Mouse (Mus musculus): ENCODE measurements at regions not wholly inside any gene's neighbourhood (a gene's known extent, or its start where the extent isn't known, plus 50 kb on each side); places are given as distances from the start of the nearest gene placed in this dataset.
A peak's percentile ranks its signal among the peaks of the same experiment; 100 is the strongest.

DNA sequence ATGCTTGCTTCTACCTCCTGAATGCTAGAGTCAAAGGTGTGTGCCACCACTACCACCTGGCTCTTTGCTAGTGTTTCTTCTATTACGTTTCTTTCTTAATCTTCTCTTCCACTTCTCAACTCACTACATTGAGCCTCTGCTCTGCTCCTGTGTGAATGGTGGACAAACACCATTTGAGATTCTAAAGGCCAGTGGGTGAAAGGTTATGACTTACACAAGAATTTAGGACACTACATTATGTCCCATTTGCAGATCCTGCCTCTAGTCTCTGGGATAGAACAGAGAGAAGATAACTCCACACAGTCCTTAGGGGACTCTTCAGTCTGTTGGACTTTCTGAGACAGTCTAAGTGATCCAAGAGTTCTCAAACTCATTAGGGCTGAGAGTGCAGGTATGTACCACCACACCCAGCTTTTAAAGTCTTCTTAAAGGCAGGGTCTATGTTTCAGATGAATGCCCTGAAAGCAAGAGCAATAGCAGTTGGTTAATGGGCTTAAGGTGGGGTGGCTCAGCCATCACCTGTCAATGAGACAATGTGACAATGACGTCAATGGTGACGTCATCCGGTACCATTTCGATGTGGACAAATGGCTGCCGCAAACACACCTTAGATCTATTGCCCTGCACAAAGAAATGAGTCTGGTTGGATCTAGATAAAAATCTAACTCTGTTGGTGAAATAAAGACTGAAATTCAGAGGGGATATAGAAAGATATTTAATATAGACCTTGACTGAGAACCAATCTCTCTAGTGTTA lies 131.4 kb downstream of the Cd24a start:
- no peak for ATAC-seq (replicated peaks; ENCODE audit: low FRiP score, poor library complexity, severe bottlenecking)

DNA sequence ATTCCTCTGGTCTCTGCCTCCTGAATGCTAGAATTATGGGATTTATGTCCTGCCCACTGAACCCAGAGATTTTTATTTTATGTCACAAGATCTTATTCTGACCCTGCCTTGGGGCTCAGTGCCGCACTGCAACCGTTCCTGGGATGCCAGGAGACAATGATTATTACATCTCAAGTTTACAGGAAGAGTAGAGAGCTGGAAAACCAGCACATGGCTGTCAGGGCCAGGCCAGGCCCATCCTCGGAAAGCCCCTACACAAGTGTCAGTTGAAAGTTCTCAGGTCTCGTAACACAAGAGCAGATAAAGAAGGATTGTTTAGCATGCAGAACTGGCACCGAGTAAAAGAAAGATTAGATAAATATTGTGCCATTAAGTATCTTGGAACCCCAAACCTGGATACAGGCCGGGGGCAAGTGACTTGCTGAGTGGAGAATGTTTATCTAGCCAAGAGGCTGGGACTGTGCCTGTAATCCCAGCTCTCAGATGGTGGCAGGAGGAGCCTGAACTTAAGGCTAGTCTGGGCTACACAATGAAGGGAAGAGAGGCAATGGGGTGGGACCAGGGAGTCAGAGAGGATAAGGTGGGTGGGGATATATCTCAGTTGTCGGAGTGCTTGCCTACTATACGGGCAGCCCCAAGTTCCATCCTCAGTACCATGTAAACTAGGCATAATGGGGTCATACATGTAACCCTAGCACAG lies 132.3 kb downstream of the Cd24a start:
- ATAC-seq (replicated peaks; ENCODE audit: low FRiP score, poor library complexity, severe bottlenecking): peak; percentile 20; the same call in 1 of the 2 replicates

DNA sequence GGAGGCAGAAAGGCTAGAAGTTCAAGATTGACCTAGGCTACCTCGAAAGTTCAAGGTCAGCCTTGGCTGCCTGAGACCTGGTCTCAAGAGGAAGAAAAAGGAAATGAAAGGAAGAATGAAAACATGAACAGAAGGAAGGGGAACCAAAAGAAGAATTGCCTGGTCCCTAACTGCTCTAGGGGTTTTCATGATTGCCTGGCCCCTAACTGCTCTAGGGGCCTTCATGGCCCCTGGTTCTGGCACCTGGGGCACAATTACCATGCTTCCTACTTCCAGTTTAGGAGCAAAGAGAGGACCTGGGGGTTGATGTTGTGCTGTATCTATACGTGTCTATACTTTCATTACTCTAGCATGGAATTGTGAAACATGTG lies 132.8 kb downstream of the Cd24a start:
- no peak for ATAC-seq (replicated peaks; ENCODE audit: low FRiP score, poor library complexity, severe bottlenecking)

DNA sequence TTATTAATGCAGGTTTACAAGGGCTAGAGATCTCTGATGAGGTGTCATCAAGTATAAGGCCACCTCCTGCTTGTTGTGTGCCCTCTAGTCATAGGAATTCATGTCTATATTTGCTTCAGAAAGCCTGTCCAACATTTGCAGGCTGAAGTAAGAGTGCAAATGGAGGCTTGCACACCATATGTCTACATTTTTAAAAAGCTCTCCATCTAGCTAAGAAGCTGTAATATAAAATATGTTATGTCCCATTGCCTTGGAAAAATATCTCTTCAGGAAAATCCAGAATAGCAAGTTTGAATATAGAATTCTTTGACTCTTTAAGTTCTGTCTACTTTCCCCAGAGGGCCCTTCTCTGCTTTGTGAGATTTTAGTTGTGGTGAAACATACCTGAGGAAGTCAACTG lies 134.6 kb downstream of the Cd24a start:
- no peak for ATAC-seq (replicated peaks; ENCODE audit: low FRiP score, poor library complexity, severe bottlenecking)

DNA sequence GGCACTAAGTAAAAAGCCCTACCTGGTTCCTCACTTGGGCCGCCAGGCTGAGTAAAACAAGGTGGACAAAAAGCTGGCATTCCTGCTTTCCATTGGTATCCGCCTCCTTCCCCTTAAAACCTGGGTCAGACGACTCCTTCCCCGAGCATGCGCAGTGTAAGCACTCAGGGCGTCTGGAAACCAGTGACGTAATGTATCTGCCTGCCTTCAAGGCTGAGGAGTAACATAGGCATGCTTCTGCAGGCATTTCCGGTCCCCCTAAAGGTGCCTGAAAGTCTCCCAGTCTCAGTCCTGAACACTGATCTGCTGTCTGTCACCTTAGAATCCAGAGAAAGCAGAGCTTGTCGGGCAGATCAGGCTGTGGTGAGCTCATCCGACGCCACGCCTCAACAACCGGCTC lies 140.7 kb downstream of the Cd24a start:
- no peak for ATAC-seq (replicated peaks; ENCODE audit: low FRiP score, poor library complexity, severe bottlenecking)

DNA sequence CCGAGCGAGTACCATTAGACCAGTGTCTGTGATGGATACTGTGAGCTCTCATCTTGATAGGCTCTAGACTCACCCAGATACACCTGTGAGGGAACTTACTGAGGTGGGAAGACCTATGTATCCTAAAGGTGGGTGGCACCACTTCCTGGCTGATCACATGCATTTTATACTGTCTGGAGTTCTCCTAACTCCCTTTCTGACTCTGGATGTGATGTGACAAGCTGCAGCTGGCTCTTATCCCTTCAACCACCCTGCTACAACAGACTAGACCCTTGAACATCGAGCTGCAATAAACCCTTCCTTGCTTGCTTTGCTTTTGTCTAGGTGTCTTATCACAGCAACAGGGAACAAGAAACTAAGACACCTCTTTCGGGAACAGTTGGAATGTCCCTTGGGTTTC lies 143.3 kb downstream of the Cd24a start:
- ATAC-seq (replicated peaks; ENCODE audit: low FRiP score, poor library complexity, severe bottlenecking): no peak

DNA sequence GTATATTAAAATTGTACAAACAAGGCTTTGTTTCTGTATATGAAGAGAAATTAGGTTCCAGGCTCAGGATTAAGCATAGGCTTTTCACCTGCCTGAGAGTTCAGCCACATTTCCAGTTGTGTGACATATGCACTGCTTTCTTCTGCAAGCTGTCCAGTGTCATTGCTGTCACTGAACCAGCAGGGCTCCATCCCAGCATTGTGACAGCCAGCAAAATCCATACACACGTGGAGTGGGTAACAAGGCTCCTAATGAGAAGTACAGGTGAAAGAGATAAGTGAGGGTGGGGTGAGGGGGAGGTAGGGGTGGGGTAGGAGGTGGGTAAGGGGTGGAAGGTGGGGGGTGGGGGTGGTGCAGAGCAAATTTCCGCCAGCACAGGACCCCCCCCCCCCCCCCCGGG lies 144.1 kb downstream of the Cd24a start:
- no peak for ATAC-seq (replicated peaks; ENCODE audit: low FRiP score, poor library complexity, severe bottlenecking)

DNA sequence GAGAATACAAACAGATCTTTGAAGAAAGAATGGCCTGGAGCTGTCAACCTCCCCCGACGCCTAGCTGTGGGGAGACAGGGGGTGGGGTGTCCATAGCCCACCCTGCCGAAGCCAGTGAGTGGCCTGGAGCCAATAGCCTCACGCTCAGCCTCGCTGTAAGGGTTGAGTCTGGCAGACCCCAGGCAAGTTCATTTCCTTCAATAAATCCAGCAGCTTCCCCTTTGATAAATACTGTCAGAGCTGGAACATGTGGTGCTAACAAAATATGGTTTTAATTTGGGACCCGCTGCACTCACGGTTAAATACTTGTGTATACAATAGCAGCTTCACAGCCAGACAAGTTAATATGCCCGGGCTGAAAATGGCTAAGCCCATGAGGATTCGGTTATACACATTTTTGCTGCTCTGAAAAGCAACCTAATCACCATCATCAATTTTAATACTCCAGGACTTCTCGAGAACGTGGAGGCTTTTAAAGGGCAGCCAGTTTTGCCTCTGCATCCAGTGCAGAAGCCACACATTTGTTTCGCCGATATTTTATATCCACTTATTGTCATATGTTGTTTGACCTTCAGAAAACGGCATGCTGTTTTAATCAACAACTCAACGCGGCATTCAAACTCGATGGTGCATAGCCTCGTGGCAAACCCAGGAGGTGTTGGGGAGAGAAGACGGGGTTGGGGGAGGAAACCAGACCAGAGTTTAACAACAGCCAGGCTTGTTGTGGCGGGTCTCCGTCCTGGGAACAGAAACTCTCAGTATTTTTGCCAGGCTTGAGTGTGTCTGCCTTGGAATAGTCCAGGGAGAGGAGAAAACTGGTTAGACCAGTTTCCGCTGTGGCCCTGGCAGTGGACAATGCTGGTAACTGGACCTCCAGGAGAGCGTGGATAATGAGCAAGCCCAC lies 144.9 kb downstream of the Cd24a start:
- no peak for ATAC-seq (replicated peaks; ENCODE audit: low FRiP score, poor library complexity, severe bottlenecking)

DNA sequence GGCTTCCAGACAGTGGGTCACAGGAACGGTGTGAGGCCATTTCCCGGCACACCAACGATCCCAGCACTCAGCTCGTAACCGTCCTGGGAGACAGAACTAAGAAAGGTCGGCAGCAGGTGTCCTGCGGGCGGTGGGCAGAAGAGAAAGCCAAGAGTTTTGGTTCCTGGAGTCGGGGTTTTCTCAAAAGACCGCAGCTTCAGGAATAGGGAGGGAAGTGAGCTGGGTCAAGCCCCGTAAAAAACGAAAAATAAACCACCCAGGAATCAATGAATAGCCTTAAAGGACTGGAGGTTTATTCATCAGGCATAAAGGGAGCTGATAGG lies 145.5 kb downstream of the Cd24a start:
- ATAC-seq (replicated peaks; ENCODE audit: low FRiP score, poor library complexity, severe bottlenecking): 0 out of 2 replicates have a peak, but pooled peaks have one; percentile 21

DNA sequence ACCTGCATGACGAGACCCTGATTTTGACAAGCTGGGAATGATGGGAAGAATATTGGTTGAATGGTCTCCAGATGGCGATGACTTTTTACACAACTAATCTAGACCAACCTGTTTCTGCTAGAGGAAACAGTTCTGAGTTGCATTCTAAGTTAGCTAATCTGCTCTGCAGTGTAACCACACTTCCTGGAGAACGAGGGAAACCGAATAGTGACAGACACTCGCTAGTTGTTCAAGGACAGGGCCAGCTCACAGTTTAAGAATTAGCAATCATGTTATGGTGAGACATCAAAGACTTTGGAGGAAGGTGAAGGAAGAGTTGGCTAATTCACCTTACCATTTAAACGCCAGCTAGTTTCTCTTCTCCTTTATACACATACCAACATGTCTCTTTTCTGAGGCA lies 149.7 kb downstream of the Cd24a start:
- no peak for ATAC-seq (replicated peaks; ENCODE audit: low FRiP score, poor library complexity, severe bottlenecking)

DNA sequence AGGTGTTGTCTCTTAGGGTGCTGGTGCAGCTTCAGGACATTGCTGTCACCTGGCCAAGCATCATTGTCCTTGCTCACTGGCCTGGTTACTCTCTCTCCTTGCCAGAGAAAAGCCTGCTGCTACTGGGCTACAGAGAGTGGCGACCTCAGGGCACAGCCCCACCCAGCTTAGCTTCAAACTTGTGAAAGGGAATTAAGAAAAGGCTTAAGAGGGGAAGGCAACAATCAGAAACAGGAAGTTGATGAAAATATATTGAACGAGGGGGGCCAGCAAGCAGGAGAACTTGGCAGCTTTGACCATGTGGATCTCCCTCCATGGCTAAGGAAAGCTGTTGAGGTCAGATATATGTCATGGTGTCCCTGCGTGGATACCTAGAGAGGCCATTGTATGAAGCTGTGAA lies 151.1 kb downstream of the Cd24a start:
- ATAC-seq (replicated peaks; ENCODE audit: low FRiP score, poor library complexity, severe bottlenecking): no peak

DNA sequence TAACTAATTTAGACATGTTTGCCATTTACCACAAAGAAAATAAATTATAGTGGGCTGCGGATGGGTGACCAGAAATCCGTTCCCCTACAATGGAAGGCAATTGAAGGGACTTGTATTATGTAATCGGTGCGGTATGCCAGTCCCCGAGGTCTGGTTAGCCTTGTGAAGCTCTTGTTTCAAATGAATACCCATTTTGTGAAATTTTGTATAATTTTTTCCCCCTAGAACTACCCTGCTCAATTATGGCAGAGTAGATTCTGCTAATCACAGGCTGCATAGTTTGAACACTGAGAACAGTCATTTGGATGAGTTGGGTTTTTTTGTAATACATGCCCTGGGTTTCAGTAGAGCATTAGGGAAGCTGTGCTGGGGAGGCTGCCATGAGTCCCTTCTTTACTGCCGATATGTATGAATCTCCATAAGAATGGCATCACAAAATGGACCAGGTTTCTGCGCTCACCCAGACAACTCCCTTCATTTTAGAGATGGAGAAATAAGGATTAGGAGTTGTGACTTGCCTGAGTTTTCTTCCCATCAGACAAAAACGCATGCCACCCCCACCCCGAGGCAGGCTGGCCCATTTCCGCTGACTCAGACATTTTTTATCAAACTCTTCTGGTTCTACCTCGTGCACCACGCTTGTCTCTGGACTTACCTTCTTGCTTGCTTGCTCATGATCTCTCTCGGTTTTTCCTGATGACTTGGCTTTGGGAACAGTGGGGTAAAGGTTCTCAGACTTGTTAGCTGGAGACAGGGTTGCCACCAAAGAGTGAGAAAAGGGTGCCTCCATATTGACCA lies 155.7 kb downstream of the Cd24a start:
- ATAC-seq (replicated peaks; ENCODE audit: low FRiP score, poor library complexity, severe bottlenecking): no peak

DNA sequence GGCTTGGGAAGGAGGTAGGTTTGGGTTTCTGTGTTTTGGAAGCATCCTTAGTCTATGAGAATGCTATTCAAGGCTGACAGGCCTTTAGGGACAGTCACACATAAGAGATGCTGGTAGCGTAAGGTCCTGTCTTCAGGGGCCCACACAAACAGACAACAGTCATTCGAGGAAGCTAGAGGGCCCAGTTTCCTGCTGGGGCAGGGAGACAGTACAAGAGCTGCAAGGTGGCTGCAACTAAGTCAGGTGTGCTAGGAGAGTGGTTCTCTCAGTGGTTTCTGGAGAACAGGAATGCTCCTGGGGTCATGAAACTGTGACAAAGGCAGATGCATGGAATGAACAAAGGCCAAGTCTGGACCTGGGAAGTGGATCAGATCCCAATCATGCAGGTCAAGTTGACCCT lies 161.1 kb downstream of the Cd24a start:
- no peak for ATAC-seq (replicated peaks; ENCODE audit: low FRiP score, poor library complexity, severe bottlenecking)

DNA sequence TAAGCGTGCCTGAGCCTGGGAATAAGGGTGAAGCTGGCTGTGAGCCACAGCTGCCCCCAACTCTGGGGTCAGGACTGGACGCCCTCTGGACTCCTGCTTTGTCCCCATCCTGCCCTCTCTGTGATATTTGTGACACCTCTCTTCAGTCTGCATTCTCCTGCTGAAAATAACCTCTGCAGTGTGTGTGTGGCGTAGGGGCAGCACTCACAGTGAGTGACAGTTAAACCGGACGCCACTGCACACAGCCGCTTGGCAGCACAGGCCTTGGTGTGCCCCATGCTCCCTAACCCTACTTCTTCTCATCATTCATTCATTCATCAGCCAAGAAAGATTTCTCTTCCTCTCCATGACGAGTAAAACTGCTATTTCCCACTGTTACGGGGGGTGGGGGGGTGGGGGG lies 161.6 kb downstream of the Cd24a start:
- ATAC-seq (replicated peaks; ENCODE audit: low FRiP score, poor library complexity, severe bottlenecking): no peak

DNA sequence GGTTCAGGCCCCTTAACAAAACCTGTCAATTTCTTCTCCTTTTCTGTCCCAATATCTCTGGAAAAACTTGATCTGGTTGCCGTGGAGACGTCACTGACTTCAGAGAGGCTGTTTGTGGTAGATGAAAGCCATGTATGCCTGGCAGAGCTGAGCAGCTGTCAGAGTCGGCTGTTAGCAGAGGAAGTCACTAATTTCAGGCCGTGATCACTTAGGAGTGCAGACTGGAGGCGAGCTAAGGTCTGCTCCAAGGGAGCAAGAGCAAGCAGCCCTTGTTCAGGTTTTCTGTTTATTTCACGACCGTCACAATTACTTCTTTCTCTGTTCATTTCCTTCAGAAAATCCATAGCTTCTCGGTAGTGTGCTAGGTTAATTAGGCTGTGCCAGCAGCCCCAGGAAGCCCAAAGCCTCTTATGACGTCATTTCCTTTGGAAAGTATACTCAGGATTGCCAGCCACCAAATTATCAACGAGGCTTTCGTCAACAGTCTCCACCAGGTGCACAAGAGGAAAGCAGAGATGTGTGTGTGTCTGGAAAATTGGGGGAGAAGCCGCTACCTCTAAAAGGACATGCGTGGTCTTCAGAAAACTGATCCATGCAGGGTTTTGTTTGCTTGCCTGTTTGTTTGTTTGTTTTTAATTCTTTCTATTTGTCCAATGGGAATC lies 161.2 kb downstream of the Qrsl1 start:
- 0 out of 2 replicates have a peak, but pooled peaks have one; percentile 17 for ATAC-seq (replicated peaks; ENCODE audit: low FRiP score, poor library complexity, severe bottlenecking)

DNA sequence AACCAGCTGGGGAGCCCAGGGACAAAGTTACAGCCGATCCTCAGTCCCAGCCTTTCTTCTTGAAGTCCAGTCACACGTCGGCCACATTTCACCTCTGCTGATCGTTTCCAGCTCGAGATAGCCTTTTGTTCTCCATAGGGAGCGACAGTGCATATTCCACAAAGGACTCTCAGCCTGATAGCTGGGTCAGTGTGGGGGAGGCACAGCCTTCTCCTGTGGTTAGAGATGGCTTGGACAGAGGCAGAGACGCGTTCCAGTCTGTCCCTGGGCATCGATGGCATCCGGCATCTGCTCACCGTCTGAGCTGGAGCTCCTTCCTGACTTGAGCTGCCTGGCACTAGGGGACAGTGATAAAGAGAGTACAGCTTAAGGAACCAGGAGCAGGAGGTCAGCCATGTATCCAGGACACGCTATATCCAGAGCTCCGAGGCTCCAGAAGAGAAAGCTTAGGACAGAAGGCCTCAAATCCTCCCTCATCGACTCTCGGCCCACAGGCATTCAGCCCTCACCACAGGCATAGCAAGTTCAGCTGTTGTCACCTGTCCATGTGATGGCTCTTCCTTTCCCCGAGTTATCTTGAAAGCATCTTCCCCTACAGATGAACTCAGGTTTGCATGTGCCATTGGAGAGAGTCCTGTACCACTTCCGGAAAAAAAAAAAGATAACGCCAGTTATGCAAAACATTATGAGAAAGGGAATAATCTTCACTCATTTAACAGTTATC lies 160.0 kb downstream of the Qrsl1 start:
- no peak for ATAC-seq (replicated peaks; ENCODE audit: low FRiP score, poor library complexity, severe bottlenecking)

DNA sequence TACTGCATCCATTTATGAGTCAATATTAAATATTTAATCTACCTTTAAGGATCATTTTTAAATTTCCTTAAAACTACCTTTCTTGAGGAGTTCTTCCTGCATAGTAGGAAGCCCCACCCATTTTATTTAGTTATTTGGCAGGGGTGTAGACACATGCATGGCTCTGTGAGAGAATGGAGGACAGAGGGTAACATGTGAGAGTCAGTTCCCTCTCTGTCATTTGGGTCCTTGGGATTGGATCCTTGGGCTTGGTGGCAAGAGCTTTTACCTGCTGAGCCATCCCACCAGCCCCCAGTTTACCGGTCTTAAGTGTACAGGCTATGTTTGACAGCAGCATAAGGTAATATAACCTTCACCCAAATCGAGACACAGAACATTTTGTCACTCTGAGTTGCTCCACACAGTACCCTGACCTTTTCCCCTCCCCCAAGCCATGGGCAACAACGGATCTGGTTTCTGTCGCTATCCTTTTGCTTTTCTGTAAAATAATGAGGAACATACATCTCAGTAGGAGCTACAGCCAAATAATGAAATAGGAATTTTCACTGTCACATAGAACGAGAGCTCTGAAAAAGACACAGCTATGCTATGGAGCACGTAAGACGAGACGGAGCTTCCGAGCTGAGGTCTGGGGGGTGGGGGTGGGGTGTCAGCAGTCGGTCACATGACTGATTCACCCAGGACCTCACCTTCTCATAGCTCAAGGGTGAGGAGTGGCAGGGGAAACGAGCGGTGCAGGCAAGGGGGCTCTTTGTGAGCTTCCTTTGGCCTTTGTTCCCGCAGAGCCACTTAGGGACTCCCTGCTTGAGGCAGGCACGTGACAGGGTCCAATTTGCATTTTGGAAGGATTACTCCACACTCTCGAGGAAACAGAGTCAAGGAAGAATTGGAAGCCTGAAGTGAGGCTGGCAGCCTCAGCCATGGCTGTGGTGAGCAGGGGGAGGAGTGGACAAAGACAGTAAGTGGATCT lies 159.2 kb downstream of the Qrsl1 start:
- ATAC-seq (replicated peaks; ENCODE audit: low FRiP score, poor library complexity, severe bottlenecking): no peak

All from erythroblast, adult 5-6 weeks (primary cell).